Mouse (Mus musculus) heart, embryonic 16.5 days (tissue): ENCODE measurements around the gene Slc26a1. TPM values are rescaled to one million over a fixed set of nuclear protein-coding genes. Genes with fewer than 3 reads are reported as not detected.
A peak's percentile ranks its signal among the peaks of the same experiment; 100 is the strongest.

Source experiments
- ATAC-seq: fragments of 200-750 bp; cut with Nextera tagmentation; replicated peaks from 2 replicates; pipeline ENCODE4 v1.8.0; 2017; ENCODE audit warnings: moderate number of reproducible peaks; ENCODE audit not compliant: insufficient read depth, low FRiP score; ENCODE audit errors: extremely low read depth
- H3K27ac ChIP-seq: fragments of 300-500 bp; sonication (generic); 2 replicates; pipeline ENCODE4 v1.5.1; 2014; ENCODE audit warnings: mild to moderate bottlenecking, low read length, control low read depth, moderate library complexity
- H3K27me3 ChIP-seq: fragments of 300-500 bp; sonication (generic); 2 replicates; pipeline ENCODE4 v1.6.1; 2014; ENCODE audit warnings: low read length, mixed read lengths; ENCODE audit not compliant: control insufficient read depth, insufficient read depth
- H3K36me3 ChIP-seq: fragments of 300-500 bp; sonication (generic); 2 replicates; pipeline ENCODE4 v1.6.1; 2014; ENCODE audit not compliant: control insufficient read depth, insufficient read depth
- H3K4me1 ChIP-seq: fragments of 300-500 bp; sonication (generic); 2 replicates; pipeline ENCODE4 v1.6.1; 2014; ENCODE audit warnings: low read length, mixed read lengths; ENCODE audit not compliant: control insufficient read depth, insufficient read depth
- H3K4me2 ChIP-seq: fragments of 300-500 bp; sonication (generic); 2 replicates; pipeline ENCODE4 v1.6.1; 2014; ENCODE audit warnings: low read depth, mild to moderate bottlenecking, control low read depth, low read length
- H3K4me3 ChIP-seq: fragments of 300-500 bp; sonication (generic); 2 replicates; pipeline ENCODE4 v1.5.1; 2014; ENCODE audit warnings: mild to moderate bottlenecking, control low read depth, low read length
- H3K9ac ChIP-seq: fragments of 300-500 bp; sonication (generic); 2 replicates; pipeline ENCODE4 v1.6.1; 2014; ENCODE audit warnings: low read length, control low read depth
- H3K9me3 ChIP-seq: fragments of 300-500 bp; sonication (generic); replicated peaks from 2 replicates; pipeline ENCODE4 v1.6.1; 2016; ENCODE audit warnings: low read length; ENCODE audit not compliant: control insufficient read depth
- whole genome bisulfite sequencing: fragments of 180-500 bp; shearing (Covaris S2); extraction: QIAGEN DNeasy Blood & Tissue Kit; methylation state at CpG from one replicate; pipeline ENCODE4 v1.1.7; 2014; 5-methylcytosine and 5-hydroxymethylcytosine counted together
- polyA plus RNA-seq: library from polyadenylated mRNA; unstranded; fragments of >200 nt; fragmentation: Nextera tagmentation; extraction: Ambion mirVana; gene quantifications from 2 replicates; pipeline ENCODE4 v1.2.1, GENCODE M21; 2015

Gene Slc26a1
- polyA plus RNA-seq: 0.41 and 0.61 TPM in 2 replicates

DNA sequence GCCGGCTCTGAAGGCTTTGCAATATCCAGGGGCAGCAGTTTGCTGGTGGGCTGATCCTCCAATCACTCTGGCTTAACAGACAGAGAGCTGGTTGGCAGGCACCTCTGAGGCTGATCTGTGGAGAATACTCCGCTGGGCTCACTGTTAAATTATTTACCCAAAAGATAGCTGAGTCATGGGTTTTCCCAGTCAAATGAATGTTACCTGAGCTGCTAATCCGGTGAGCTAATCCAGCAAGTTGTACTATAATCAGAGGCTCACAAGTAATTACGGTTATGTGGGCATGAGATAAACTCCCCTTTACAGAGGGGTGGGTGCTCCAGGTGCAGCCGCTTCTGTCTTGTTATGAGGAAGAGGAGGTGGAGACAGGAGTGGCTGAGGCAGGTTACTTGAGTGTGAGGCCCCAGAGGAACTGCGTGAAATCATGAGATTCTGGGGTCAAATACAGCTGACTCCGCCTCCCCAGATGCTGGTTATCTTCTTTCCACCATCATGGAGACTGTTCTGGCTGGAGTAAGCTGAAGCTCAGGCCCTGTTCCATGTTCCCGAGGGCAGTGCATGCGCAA lies at the start of gene Slc26a1:
Slc26a1 (minus strand) TSS at position 319 of the 566 bp plus-strand sequence.
- Histone ChIP-seq H3K9me3 (no peaks in the 10 kb centered on the region), H3K4me1 (peaks cover 13% of the 10 kb centered on the region), H3K27me3 (no peaks in the 10 kb centered on the region), H3K4me3 (no peak within 1 kb of the TSS), H3K9ac (no peak within 1 kb of the TSS), H3K4me2 (no peak within 1 kb of the TSS), H3K27ac (no peak within 1 kb of the TSS), H3K36me3 (peaks cover 21% of the 10 kb centered on the region)
- no peak for ATAC-seq
- 71% methylated on average over 9 of the region's 9 CpGs for WGBS

- Histone ChIP-seq H3K4me3 (no peak overlapping the region), H3K36me3 (no peaks in the 10 kb centered on the region), H3K27ac (no peak overlapping the region), H3K27me3 (no peaks in the 10 kb centered on the region), H3K9ac (no peak overlapping the region), H3K4me2 (no peak overlapping the region), H3K4me1 (no peaks in the 10 kb centered on the region), H3K9me3 (no peaks in the 10 kb centered on the region)
- 21% methylated on average over 2 of the region's 2 CpGs for whole genome bisulfite sequencing
- ATAC-seq: no peak
Measured at GRCm38 (mm10) chr5:108724006-108724405, 48.6 kb upstream of the Slc26a1 start.

DNA sequence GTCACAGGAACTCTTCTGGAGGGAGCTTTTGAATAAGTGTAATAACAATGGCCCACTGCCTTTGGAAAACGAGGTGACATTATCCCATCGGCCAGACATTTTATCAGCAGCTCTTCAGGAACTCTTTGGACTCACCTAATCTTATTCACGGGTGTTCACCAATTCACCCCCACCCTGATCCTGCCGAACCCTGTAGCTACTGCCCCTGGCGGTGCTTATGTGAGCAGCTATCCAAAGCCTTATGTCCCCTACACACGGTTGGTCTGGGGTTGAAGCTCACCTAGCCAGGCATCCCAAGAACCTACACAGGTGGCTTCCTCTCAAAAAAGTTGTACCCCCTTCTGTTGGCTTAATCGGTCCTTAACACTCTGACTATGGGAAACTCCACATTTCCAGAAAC lies 44.4 kb upstream of the Slc26a1 start:
- Histone ChIP-seq H3K4me1 (no peaks in the 10 kb centered on the region), H3K27me3 (no peaks in the 10 kb centered on the region), H3K36me3 (no peaks in the 10 kb centered on the region), H3K9ac (no peak overlapping the region), H3K4me3 (no peak overlapping the region), H3K27ac (no peak overlapping the region), H3K9me3 (no peaks in the 10 kb centered on the region), H3K4me2 (no peak overlapping the region)
- ATAC-seq: no peak
- WGBS: 44% methylated on average over 7 of the region's 7 CpGs

GRCm38 (mm10) chr5:108718051-108718450 lies 42.7 kb upstream of the Slc26a1 start:
- WGBS: 46% methylated on average over 4 of the region's 4 CpGs
- ATAC-seq: no peak

DNA sequence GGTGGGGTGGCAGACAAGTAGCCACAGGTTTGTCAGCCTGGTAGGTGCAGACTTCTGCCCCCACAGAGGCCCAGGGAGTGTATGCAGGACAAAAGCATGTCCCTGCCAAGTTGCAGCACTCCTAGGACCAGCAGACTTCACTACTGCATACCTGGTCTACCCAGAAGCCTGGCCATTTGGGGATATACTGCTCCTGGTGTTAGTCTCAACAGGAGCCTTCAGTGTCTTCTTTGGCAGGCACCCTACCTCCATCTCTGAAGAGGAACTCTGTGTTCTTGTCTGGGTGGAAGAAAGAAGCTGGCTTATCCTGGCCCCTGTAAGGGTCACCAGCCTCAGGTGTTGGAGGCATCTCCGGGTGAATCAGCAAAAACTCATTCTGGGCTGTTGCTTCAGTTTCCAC lies 40.6 kb upstream of the Slc26a1 start:
- no peak overlapping the region for H3K27ac ChIP-seq
- no peaks in the 10 kb centered on the region for H3K9me3 ChIP-seq
- no peak overlapping the region for H3K4me3 ChIP-seq
- ATAC-seq: no peak
- 76% methylated on average over 1 of the region's 1 CpGs for WGBS
- no peaks in the 10 kb centered on the region for H3K36me3 ChIP-seq
- H3K4me2 ChIP-seq: no peak overlapping the region
- no peak overlapping the region for H3K9ac ChIP-seq
- no peaks in the 10 kb centered on the region for H3K4me1 ChIP-seq
- no peaks in the 10 kb centered on the region for H3K27me3 ChIP-seq

More at GRCm38 (mm10) chr5:108718051-108718450, 42.7 kb upstream of the Slc26a1 start:
- H3K4me2 ChIP-seq: no peak overlapping the region
- no peaks in the 10 kb centered on the region for H3K9me3 ChIP-seq
- no peaks in the 10 kb centered on the region for H3K4me1 ChIP-seq
- H3K36me3 ChIP-seq: no peaks in the 10 kb centered on the region
- H3K27me3 ChIP-seq: no peaks in the 10 kb centered on the region
- no peak overlapping the region for H3K27ac ChIP-seq
- no peak overlapping the region for H3K4me3 ChIP-seq
- no peak overlapping the region for H3K9ac ChIP-seq

GRCm38 (mm10) chr5:108714149-108714548 lies 38.8 kb upstream of the Slc26a1 start:
- peak; percentile 42; the same call in 1 of the 2 replicates for ATAC-seq
- Histone ChIP-seq H3K9me3 (no peaks in the 10 kb centered on the region), H3K27me3 (no peaks in the 10 kb centered on the region), H3K4me3 (no peak overlapping the region), H3K4me1 (no peaks in the 10 kb centered on the region), H3K36me3 (no peaks in the 10 kb centered on the region), H3K9ac (no peak overlapping the region), H3K4me2 (no peak overlapping the region), H3K27ac (peak overlapping the region; percentile 23)
- WGBS: 54% methylated on average over 6 of the region's 6 CpGs

- Histone ChIP-seq H3K4me2 (no peak overlapping the region), H3K27ac (peak overlapping the region; percentile 23), H3K9ac (no peak overlapping the region), H3K36me3 (no peaks in the 10 kb centered on the region), H3K27me3 (no peaks in the 10 kb centered on the region), H3K4me1 (no peaks in the 10 kb centered on the region), H3K4me3 (no peak overlapping the region), H3K9me3 (no peaks in the 10 kb centered on the region)
- ATAC-seq: no peak
Measured at GRCm38 (mm10) chr5:108713691-108714090, 38.3 kb upstream of the Slc26a1 start.

DNA sequence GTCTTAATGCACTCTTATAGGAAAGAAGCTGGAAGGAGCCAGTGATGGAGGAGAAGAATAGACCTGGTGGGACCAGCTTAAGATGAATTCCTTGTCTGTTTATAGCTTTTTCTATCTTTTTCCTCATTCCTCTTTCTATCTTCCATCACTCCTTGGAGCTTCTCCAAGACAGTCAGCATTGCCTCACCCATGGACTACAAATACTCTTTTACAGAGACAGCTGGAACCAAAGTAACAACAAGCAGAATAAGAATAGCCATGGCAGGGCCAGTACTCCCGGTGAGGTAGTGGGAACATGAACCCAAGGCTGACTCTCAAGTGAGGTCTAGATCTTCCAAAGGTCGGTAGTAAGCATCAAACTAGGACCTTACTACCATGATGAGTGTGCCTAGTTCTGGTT lies 37.7 kb upstream of the Slc26a1 start:
- Histone ChIP-seq H3K4me3 (no peak overlapping the region), H3K4me2 (no peak overlapping the region), H3K9ac (no peak overlapping the region), H3K36me3 (no peaks in the 10 kb centered on the region), H3K27ac (no peak overlapping the region), H3K4me1 (no peaks in the 10 kb centered on the region), H3K9me3 (no peaks in the 10 kb centered on the region), H3K27me3 (no peaks in the 10 kb centered on the region)
- 82% methylated on average over 2 of the region's 2 CpGs for WGBS
- ATAC-seq: no peak

DNA sequence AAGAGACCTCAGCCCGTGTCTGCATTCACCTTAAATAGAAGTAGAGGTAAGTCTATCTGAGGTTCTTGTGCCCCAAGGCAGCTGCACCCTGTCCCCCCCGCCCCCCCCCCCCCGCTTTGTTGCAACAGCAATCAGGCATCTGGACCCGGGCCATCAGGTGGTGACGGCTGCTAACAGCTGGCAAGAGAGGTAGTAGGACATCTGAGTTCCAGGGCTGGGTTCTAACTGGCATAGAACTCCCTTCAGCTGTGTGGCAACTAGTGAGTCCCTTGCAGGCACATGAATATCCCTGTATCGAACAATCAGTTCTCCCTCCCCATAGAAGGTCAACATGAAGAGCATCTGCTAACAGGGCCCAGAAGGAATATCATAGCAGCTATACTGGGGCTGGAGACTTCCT lies 36.6 kb upstream of the Slc26a1 start:
- no peak overlapping the region for H3K4me2 ChIP-seq
- no peak overlapping the region for H3K27ac ChIP-seq
- ATAC-seq: no peak
- H3K9me3 ChIP-seq: no peaks in the 10 kb centered on the region
- no peaks in the 10 kb centered on the region for H3K27me3 ChIP-seq
- H3K4me3 ChIP-seq: no peak overlapping the region
- no peaks in the 10 kb centered on the region for H3K4me1 ChIP-seq
- H3K36me3 ChIP-seq: no peaks in the 10 kb centered on the region; the same call in 1 of the 2 replicates
- no peak overlapping the region for H3K9ac ChIP-seq
- 68% methylated on average over 6 of the region's 6 CpGs for WGBS
